Mouse (Mus musculus): Measurements from ENCODE around the gene Plrg1.
A peak's percentile ranks its signal among the peaks of the same experiment; 100 is the strongest.

Plrg1 gene

GRCm38 (mm10) chr3:83052102-83052501 lies 3.2 kb upstream of the Plrg1 start:
- DNase-seq (ENCODE audit: low spot score) = no peak

GRCm38 (mm10) chr3:83053126-83053525 lies 2.2 kb upstream of the Plrg1 start:
- no peak for DNase-seq (ENCODE audit: low spot score)

GRCm38 (mm10) chr3:83053758-83054157 lies 1.6 kb upstream of the Plrg1 start:
- DNase-seq (ENCODE audit: low spot score) = peak; percentile 55

GRCm38 (mm10) chr3:83054759-83055158 lies 563 bp upstream of the Plrg1 start:
- DNase-seq (ENCODE audit: low spot score) = peak; percentile 21

- DNase-seq (ENCODE audit: low spot score) = no peak
These were observed 1.7 kb downstream of the Plrg1 start for GRCm38 (mm10) chr3:83057046-83057445.

- DNase-seq (ENCODE audit: low spot score) = no peak
These were observed 12.6 kb downstream of the Plrg1 start for GRCm38 (mm10) chr3:83067920-83068319.

- no peak for DNase-seq (ENCODE audit: low spot score)
These were observed 13.5 kb downstream of the Plrg1 start for GRCm38 (mm10) chr3:83068869-83069268.

GRCm38 (mm10) chr3:83070231-83070630 lies 14.9 kb downstream of the Plrg1 start:
- DNase-seq (ENCODE audit: low spot score) = no peak

GRCm38 (mm10) chr3:83076563-83076962 lies 21.2 kb downstream of the Plrg1 start:
- DNase-seq (ENCODE audit: low spot score) = no peak

- peak; percentile 9 for DNase-seq (ENCODE audit: low spot score)
These were observed 25.3 kb downstream of the Plrg1 start for GRCm38 (mm10) chr3:83080567-83081055.

GRCm38 (mm10) chr3:83097586-83097985 lies 42.3 kb downstream of the Plrg1 start:
- DNase-seq (ENCODE audit: low spot score) = no peak

- DNase-seq (ENCODE audit: low spot score) = no peak
These were observed 43.3 kb downstream of the Plrg1 start for GRCm38 (mm10) chr3:83098546-83099034.

- DNase-seq (ENCODE audit: low spot score) = no peak
These were observed 43.8 kb downstream of the Plrg1 start for GRCm38 (mm10) chr3:83099139-83099538.

GRCm38 (mm10) chr3:83099651-83100050 lies 44.3 kb downstream of the Plrg1 start:
- no peak for DNase-seq (ENCODE audit: low spot score)

GRCm38 (mm10) chr3:83102286-83102685 lies 47.0 kb downstream of the Plrg1 start:
- DNase-seq (ENCODE audit: low spot score) = no peak

GRCm38 (mm10) chr3:83110163-83110562 lies 54.8 kb downstream of the Plrg1 start:
- DNase-seq (ENCODE audit: low spot score) = no peak

- no peak for DNase-seq (ENCODE audit: low spot score)
These were observed 56.4 kb downstream of the Plrg1 start for GRCm38 (mm10) chr3:83111485-83112261.

GRCm38 (mm10) chr3:83112869-83113268 lies 57.5 kb downstream of the Plrg1 start:
- DNase-seq (ENCODE audit: low spot score) = no peak

GRCm38 (mm10) chr3:83114946-83115345 lies 59.6 kb downstream of the Plrg1 start:
- no peak for DNase-seq (ENCODE audit: low spot score)

- no peak for DNase-seq (ENCODE audit: low spot score)
These were observed 62.3 kb downstream of the Plrg1 start for GRCm38 (mm10) chr3:83117592-83117991.
